Mouse (Mus musculus) layer of hippocampus, postnatal 10 days (tissue): Measurements from ENCODE around the gene Rps3. TPM values are rescaled to one million over a fixed set of nuclear protein-coding genes. Genes with fewer than 3 reads are reported as not detected.

ENCODE experiments used
- DNase-seq, 2 experiments: peaks; one replicate each; pipeline ENCODE4 v3.0.0; 2021; ENCODE audit warnings: low spot score in 2 of 2
- total RNA-seq, 2 experiments: library from RNA; stranded (reverse); gene quantifications; 2 replicates each; pipeline ENCODE4 v1.2.3; 2021

The Rps3 gene
- total RNA-seq, 2 experiments from 2014 or later: 314 to 330 TPM

- no peak for DNase-seq
Measured at GRCm38 (mm10) chr7:99444012-99444411, 39.5 kb downstream of the Rps3 start.

GRCm38 (mm10) chr7:99443164-99443563 is 40.4 kb downstream of the Rps3 start:
- DNase-seq: no peak

DNA sequence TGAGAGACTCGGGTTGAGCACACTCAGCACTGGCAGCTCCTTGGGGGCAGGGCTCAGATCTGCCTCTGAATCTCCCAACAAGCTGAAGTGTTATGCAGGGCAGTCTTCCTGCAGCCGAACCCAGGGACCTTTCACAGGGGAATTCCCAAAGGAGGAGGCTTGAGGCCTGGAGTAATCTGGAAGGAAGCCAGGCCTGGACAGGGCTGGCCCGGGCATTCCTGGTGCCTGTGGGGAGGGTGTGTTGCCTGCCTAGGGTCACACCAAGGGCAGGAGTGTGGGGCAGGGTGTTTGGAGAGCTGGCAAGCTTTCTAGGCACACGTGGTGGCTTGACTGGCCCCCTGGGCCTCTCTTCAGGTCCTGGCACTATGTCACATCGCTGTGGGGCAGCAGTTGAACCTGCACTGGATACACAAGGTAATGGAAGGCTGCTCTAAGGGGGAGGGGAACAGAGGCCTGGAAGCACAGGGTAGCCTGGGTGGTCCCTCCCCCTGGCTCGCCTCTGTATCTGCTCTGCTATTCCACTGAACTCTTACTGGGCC is 41.9 kb downstream of the Rps3 start:
- DNase-seq: no peak

DNA sequence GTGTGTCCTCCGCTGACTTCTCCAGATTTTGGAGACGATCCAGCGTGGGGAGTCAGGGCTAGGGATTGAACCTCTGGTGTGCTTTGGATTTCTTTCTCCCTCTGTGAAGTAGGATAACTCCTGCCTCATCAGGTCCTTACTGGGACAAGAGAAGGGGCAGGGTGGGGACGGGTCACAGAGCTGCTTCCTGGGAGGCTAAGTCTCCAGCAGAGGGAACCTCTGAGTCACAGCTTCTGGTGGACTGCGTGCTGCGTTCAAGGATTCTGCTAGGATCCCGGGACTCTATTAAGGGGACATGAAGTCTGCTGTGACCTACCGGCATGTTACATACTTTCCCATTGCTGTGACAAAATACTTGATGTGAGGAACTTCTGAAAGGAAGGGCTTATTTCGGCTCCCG is 44.7 kb downstream of the Rps3 start:
- no peak for DNase-seq

DNA sequence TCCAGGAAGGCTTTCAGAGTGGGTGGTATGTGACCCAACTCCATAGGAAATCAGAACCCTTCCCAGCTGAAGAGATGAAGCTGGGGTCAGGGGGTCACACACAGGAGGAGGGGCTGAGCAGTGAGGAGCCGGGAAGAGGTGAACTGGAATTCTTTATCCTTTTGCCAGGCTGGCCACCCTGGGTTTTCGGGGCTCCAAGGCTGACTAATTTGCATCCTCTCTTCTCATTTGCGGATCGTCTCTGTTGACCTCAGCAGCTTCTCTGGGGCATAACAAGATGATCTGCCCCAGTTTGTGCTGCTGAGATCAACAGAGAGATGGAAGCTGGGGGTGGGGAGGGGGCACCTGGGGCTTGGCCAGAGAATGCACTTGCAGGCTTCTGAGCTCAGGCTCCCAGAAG is 47.0 kb downstream of the Rps3 start:
- no peak for DNase-seq

DNA sequence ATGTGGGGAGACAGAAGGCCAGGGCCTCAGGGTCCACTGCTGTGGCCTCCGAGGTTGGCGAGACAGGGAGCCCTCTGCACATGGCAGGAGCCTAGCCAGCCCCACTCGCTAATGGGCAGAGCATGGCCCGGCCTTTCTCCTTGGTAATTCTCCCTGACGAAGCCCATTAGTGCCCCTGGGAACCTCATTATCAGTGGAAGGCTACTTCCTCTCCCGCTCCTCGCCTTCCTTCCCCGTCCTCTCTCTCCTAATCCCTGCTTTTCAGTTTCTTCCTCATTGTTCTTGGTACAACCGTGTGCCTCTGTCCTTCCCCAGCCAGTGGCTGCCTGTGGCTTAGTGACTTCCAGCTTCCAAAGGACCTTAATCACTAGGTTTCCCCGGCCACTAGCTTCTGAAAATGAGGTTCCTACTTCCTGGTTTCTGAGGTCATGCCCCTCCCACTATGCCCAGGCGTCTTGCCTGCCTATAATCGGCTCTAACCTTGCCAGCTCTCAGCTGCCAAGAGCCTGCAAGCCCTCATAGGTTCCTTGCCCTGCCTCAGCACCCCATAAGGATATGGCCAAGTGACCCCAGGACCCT is 48.8 kb downstream of the Rps3 start:
- DNase-seq: no peak

DNA sequence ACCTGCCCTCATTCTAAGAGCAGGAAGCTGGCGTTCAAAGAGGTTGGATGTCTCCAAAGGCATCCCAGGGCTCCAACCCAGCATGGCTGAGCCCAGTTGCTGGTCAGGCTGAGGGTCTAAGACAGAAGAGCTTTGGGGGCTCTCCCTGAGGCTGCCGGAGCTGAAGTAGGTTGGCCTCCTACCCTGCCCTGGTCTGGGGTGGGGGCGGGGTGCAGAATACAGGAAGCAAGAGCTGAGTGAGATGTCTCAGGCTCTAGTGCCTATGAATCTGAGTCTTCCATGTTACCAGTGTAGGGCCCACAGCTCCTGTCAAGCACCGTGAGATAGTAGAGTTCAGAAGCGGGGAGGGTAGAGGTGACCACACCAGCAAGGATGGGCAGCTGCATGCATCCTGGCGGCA is 50.7 kb downstream of the Rps3 start:
- DNase-seq: no peak

- peak in 1 of 2 experiments; percentile 47 for DNase-seq
Measured at GRCm38 (mm10) chr7:99432248-99432647, 51.3 kb downstream of the Rps3 start.

GRCm38 (mm10) chr7:99430246-99430645 is 53.3 kb downstream of the Rps3 start:
- DNase-seq: no peak

DNA sequence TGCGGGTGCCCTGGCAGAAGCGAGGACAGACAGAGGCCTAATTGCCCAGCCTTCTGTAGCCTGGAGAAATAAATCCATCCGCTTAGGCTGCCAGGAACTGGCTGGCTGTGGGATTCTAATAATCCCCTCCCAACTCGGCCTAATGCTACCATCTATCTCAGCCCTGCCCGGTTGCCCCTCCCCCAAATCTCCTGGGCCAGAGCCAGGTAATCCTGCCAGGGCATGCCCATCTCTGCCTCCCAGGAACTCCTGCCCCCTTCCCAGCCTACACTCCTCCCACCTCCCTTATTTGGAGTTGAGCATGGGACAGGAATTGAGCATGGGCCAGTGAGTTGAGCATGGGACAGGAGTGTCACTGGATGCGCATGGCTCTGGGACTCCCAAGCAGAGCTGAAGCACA is 53.8 kb downstream of the Rps3 start:
- peak; percentile 55 to 65 for DNase-seq

GRCm38 (mm10) chr7:99428836-99429235 is 54.7 kb downstream of the Rps3 start:
- DNase-seq: no peak

DNA sequence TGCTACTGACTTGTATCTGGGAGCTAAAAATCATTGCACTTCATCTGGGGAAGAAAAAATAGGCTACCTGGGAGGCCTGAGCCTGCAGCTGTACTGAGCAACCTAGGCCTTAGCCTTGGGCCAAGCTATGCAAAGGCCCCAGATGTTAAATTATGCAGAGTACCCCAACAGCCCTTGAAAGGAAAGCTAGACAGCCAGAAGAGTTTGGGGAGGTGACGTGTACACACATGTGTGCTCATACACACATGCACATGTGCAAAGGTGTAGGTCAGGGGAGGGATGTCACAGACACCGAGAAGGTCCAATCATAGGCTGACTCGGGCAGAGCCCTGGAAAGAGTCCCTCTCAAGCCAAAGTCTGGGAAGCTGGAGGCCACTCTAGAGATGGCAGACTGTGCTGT is 55.6 kb downstream of the Rps3 start:
- no peak for DNase-seq

Other genes starting within 250 kb of the Rps3 start
- not detected for gene Mogat2, start 245.1 kb downstream of the Rps3 start, total RNA-seq
- 100 to 1,000 TPM; 178 to 182 TPM for gene Map6, start 216.3 kb downstream of the Rps3 start, total RNA-seq
- 10 to 100 TPM; 58.2 to 62.0 TPM for gene Serpinh1, start 130.5 kb downstream of the Rps3 start, total RNA-seq
- 10 to 100 TPM; 31.4 to 37.4 TPM for gene Gdpd5, start 102.3 kb downstream of the Rps3 start, total RNA-seq
- gene Klhl35, start 17.7 kb downstream of the Rps3 start, total RNA-seq: 1 to 10 TPM; 4.8 to 6.2 TPM
- 100 to 1,000 TPM; 150 to 192 TPM for gene Arrb1, start 51.7 kb upstream of the Rps3 start, total RNA-seq
- gene Tpbgl, start 143.4 kb upstream of the Rps3 start, total RNA-seq: 1 to 10 TPM; 2.9 to 3.3 TPM
- gene Slco2b1, start 227.6 kb upstream of the Rps3 start, total RNA-seq: 10 to 100 TPM; 14.8 to 15.4 TPM
- not detected for gene Olfr520, start 246.5 kb upstream of the Rps3 start, total RNA-seq